Mouse (Mus musculus) embryo, embryonic 11.5 days (tissue): Measurements from ENCODE around the gene Smad3.
A peak's percentile ranks its signal among the peaks of the same experiment; 100 is the strongest.

Experiments used
- DNase-seq: peaks from one replicate; pipeline ENCODE4 v3.0.0-alpha.2; 2012; ENCODE audit warnings: low read depth, low spot score

Gene Smad3

GRCm38 (mm10) chr9:63625090-63625756 lies 132.6 kb downstream of the Smad3 start:
- DNase-seq, result no peak

DNA sequence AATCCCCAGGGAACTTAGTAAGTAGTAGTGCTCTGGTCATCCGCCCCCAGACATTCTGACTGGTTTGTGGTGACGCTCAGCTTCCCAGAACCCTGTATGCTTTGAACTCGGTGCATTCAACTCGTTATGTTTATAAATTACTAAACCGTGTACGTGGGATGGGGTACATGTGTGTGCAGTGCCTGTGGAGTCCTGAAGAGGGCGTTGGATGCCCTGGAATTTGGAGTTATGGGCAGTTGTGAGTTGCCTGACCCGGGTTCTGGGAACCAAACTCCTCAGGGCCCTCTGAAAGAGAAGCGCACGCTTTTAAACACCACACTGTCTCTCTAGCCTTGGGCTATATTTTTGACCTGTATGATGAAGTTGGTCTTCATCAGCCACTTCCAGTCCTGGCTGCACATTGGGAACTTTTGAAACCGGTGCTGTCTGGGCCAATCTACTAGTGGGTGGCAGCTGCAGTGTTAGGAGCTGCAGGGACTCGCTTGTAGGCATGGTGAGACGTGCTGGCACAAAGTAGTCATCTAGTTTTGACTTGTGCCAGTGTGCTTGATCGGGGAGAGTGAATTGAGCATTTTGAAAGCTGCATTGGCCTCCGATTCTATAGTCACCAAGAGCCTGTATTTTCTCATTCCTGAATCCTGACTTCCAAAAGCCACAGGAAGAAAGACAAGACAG lies 133.8 kb downstream of the Smad3 start:
- no peak for DNase-seq

- no peak for DNase-seq
These were observed 139.8 kb downstream of the Smad3 start for GRCm38 (mm10) chr9:63617967-63618366.

- DNase-seq, result no peak
These were observed 143.5 kb downstream of the Smad3 start for GRCm38 (mm10) chr9:63614018-63614985.

- DNase-seq, result no peak
These were observed 144.2 kb downstream of the Smad3 start for GRCm38 (mm10) chr9:63613569-63613968.

DNA sequence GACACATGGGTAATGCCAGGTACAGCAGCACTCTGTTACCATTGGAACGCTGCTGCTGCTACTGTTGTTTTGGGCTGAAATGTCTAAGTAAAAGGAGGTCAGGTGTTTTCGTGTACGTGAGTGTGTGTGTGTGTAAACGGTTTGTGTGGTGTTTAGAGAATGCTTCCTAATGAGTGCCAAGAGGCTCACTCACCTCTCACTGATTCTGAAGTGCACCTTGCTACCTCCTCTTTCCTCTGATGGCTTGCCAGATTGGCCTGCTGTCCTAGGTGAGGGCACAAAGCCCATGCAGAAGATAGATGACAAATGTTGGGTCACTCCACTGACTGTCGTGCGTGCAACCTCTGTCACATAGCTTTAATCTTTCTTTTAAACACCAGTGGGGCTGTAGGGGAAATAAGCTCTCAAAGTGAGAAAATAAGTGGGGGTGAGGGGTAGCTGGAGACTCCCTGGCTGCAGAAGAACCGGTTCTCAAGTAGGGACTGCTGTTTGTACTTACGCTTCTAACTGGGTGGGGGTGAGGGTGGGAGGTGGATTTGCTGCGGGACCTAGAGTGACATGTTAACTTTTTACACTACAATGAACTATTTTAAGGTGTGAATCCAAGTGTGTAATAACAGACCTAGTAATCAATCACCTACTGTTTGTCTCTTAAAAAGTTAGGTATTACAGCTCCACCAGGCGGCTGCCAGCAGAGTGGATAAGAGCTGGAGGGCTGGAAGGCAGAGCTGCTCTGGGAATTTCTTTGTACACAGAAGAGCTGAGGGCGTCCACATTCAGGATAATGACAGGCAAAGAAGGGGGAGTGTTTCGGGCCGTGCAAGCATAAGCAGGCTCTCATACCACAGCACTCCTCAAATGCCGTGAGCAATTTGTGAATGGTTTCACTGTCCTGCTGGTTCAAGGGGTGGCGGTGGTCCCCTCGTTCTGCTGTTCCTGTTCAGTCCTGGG lies 145.0 kb downstream of the Smad3 start:
- DNase-seq, result no peak

- DNase-seq, result no peak
These were observed 145.8 kb downstream of the Smad3 start for GRCm38 (mm10) chr9:63611967-63612366.

- no peak for DNase-seq
These were observed 146.9 kb downstream of the Smad3 start for GRCm38 (mm10) chr9:63610841-63611366.

DNA sequence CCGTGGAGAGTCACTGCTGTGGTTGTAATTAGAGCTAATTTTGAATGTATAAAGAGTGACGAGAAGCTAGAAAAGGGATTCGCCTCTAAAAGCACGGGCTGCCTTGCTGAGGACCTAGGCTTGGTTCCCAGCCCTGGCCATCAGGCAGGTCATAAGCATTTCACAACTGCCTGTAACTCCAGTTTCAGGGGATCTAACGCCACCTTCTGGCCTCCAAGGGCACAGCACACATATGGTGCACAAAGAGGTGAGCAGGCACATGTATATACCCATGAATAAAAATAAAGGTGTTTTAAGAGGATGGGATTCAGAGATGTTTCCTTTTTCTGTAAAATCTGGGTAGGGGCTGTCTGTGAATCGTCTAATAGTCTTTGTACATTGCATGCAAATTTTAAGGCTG lies 147.6 kb downstream of the Smad3 start:
- DNase-seq, result no peak

DNA sequence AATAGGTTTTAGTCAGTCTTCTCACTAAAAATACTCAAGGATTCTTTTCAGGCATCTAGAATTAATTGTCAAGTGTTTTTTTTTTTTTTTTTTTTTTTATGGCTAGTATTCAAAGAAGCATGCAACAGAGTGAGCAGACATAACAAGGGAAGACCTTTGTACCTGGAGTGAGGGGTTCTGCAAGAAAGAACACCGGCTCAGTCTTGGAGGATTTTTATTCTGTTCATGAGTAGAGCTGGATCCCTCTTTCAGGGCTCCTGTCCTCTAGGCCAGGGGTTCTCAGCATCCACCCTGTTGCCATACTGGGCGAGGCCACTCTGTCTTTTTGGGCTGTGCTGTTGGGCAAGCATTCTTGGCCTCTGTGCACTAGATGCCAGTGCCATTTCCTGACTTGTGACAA lies 148.0 kb downstream of the Smad3 start:
- no peak for DNase-seq

- no peak for DNase-seq
These were observed 148.5 kb downstream of the Smad3 start for GRCm38 (mm10) chr9:63609246-63609645.

DNA sequence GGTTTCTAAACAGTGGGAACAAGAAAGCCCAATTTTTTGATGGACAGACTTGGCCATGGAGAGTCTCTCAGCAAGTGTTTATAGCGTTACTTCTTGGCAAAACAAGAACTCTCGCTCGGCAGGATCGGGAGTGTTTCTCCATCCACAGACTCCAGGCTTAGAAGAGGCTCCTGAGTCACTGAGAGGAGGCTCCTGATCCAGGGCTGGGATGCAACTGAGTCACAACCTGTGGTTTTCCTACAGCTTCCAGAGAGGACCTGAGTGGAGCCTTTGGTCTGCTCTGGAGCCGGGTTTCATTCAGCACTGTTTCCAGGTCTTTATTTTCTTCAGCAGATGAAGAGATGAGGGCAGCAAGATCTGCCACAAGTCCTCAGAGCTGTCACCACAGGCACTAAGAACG lies 149.8 kb downstream of the Smad3 start:
- no peak for DNase-seq

GRCm38 (mm10) chr9:63606594-63606993 lies 151.2 kb downstream of the Smad3 start:
- no peak for DNase-seq

DNA sequence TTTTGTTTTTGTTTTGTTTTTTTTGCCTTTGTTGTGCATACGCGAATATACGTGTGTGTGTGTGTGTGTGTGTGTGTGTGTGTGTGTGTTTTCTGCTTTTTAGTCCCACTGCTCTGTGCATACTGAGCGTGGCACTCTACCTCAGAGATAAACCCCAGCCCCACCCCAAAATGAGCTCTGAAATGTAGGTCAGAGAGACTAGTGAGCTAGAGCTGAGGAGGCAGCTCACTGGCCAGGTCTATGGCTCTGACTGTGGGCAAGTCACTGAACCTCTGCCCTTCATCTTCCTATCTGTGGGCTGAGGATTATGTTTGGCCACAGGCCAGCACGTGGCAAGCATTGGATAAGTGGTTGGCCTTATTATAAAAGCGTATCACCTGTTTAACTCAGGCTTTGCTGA lies 153.9 kb downstream of the Smad3 start:
- DNase-seq, result no peak

DNA sequence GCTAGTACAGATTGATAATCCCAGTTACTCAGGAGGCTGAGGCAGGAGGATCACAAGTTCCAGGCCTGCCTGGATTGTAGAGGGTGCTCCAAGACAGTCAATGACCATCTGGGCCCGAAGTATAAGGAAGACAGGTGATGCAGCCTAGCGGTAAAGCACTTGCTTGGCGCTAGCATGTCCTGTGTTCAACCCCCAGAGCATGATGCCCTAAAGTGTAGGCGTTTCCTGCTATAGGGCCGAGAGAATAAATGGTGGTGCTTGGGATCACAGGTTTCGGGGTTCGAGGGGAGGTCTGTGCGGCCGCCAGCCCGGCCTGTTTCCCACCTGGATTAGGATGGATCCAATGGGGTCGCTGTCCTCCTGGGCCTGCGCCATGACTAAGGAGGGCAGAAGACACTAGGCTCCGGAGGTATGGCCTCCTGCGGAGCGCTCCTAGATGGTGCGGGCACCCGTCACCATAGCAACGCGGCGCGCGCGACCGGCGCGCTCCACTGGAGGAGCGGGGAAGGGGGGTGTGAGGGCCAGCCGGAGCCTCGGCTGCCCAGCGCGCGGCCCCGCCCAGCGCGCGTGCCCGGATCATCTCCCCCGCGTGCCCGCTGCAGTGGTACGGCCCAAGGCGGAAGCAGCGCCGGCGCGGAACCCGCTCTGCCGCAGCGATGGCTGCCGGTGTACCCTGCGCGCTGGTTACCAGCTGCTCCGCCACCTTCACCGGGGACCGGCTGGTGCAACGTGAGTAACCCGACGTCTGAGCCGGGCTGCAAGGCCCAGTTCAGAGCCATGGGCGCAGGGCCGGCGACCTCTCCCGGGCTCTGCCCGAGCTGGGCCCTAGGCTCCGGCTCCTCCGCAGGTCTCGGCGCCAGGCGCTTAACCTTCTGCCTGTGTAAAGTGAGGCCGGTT lies 155.5 kb downstream of the Smad3 start, which contains the start of the genes Iqch and Aagab:
Gene Iqch, minus strand, starts transcription at position 451 of the 897 bp plus-strand sequence.
Gene Aagab, plus strand, starts transcription at position 618 of the 897 bp plus-strand sequence.
- DNase-seq, result peak; percentile 95
